Mouse (Mus musculus) kidney, adult 8-10 months (tissue): ENCODE measurements around the gene Myo5c.

Source experiments
- DNase-seq, 2 experiments: peaks; one replicate each; pipeline ENCODE4 v3.0.0; 2022

The Myo5c gene

GRCm38 (mm10) chr9:75330821-75331220, 99.0 kb downstream of the Myo5c start:
- no peak for DNase-seq

- no peak for DNase-seq
Observed at GRCm38 (mm10) chr9:75334440-75334839, 102.6 kb downstream of the Myo5c start.

GRCm38 (mm10) chr9:75338016-75338415, 106.2 kb downstream of the Myo5c start:
- DNase-seq: no peak

- DNase-seq: no peak
Observed at GRCm38 (mm10) chr9:75342433-75342832, 110.6 kb downstream of the Myo5c start.

GRCm38 (mm10) chr9:75347458-75347857, 115.6 kb downstream of the Myo5c start, which contains the start of gene Bcl2l10:
Gene Bcl2l10, plus strand, starts transcription at chr9:75347758.
- DNase-seq: no peak

- DNase-seq: no peak
Observed at GRCm38 (mm10) chr9:75348066-75348465, 116.2 kb downstream of the Myo5c start.

GRCm38 (mm10) chr9:75348641-75349040, 116.8 kb downstream of the Myo5c start:
- DNase-seq: no peak

GRCm38 (mm10) chr9:75353094-75353493, 121.3 kb downstream of the Myo5c start:
- DNase-seq: no peak
